Mouse (Mus musculus): ENCODE results near the gene Slc17a7.
"Not testable (repeated sequence)": the region's sequence is repeated elsewhere in the genome, so short reads cannot be mapped to it uniquely, and the experiment has no call there.

The Slc17a7 gene

GRCm38 (mm10) chr7:45163735-45164490, at the start of gene Slc17a7:
Gene Slc17a7, plus strand, starts transcription at chr7:45163949.
- peak; percentile 46 for DNase-seq (ENCODE audit: inconsistent ontology term)

- no peak for DNase-seq (ENCODE audit: inconsistent ontology term)
Measured at GRCm38 (mm10) chr7:45117566-45117965, 46.2 kb upstream of the Slc17a7 start.

- no peak for DNase-seq (ENCODE audit: inconsistent ontology term)
Measured at GRCm38 (mm10) chr7:45118336-45118735, 45.4 kb upstream of the Slc17a7 start.

GRCm38 (mm10) chr7:45119780-45120709, 43.7 kb upstream of the Slc17a7 start:
- DNase-seq (ENCODE audit: inconsistent ontology term): no peak

GRCm38 (mm10) chr7:45121404-45121803, 42.3 kb upstream of the Slc17a7 start:
- no peak for DNase-seq (ENCODE audit: inconsistent ontology term)

GRCm38 (mm10) chr7:45121966-45122365, 41.8 kb upstream of the Slc17a7 start:
- no peak for DNase-seq (ENCODE audit: inconsistent ontology term)

- DNase-seq (ENCODE audit: inconsistent ontology term): no peak
Measured at GRCm38 (mm10) chr7:45122561-45123185, 41.1 kb upstream of the Slc17a7 start.

- peak; percentile 30 for DNase-seq (ENCODE audit: inconsistent ontology term)
Measured at GRCm38 (mm10) chr7:45123186-45123570, 40.6 kb upstream of the Slc17a7 start.

- DNase-seq (ENCODE audit: inconsistent ontology term): peak; percentile 99
Measured at GRCm38 (mm10) chr7:45124224-45125143, 39.3 kb upstream of the Slc17a7 start, which contains the start of gene Rps11. Gene Rps11, minus strand, starts transcription at chr7:45124439.

GRCm38 (mm10) chr7:45125144-45125600, 38.6 kb upstream of the Slc17a7 start:
- DNase-seq (ENCODE audit: inconsistent ontology term): no peak

- DNase-seq (ENCODE audit: inconsistent ontology term): not testable (repeated sequence)
Measured at GRCm38 (mm10) chr7:45125649-45126048, 38.1 kb upstream of the Slc17a7 start.

- DNase-seq (ENCODE audit: inconsistent ontology term): no peak
Measured at GRCm38 (mm10) chr7:45126147-45126843, 37.5 kb upstream of the Slc17a7 start.

GRCm38 (mm10) chr7:45126844-45127699, 36.7 kb upstream of the Slc17a7 start:
- no peak for DNase-seq (ENCODE audit: inconsistent ontology term)

- no peak for DNase-seq (ENCODE audit: inconsistent ontology term)
Measured at GRCm38 (mm10) chr7:45127700-45128224, 36.0 kb upstream of the Slc17a7 start.

- DNase-seq (ENCODE audit: inconsistent ontology term): peak; percentile 97
Measured at GRCm38 (mm10) chr7:45128624-45129246, 35.0 kb upstream of the Slc17a7 start, which contains the start of gene Rpl13a. Gene Rpl13a, minus strand, starts transcription at chr7:45128761.

GRCm38 (mm10) chr7:45129318-45129717, 34.4 kb upstream of the Slc17a7 start:
- DNase-seq (ENCODE audit: inconsistent ontology term): no peak

- no peak for DNase-seq (ENCODE audit: inconsistent ontology term)
Measured at GRCm38 (mm10) chr7:45129776-45130512, 33.8 kb upstream of the Slc17a7 start.

GRCm38 (mm10) chr7:45131850-45132249, 31.9 kb upstream of the Slc17a7 start:
- no peak for DNase-seq (ENCODE audit: inconsistent ontology term)

Measured in Muller cell, postnatal 12 days (primary cell).